Mouse (Mus musculus) ES-E14 (cell line): Measurements from ENCODE around the gene Gm28308. TPM values are rescaled to one million over a fixed set of nuclear protein-coding genes. Genes with fewer than 3 reads are reported as not detected.

Experiments
- DNase-seq: peaks from one replicate; pipeline ENCODE4 v3.0.0-alpha.2; 2013; ENCODE audit warnings: low read depth, low spot score
- H3K27ac ChIP-seq: 2 replicates; pipeline ENCODE4 v1.5.1; 2012; ENCODE audit warnings: low read depth, mild to moderate bottlenecking, low read length, moderate library complexity, mixed read lengths; ENCODE audit not compliant: poor library complexity, insufficient read depth, severe bottlenecking
- H3K36me3 ChIP-seq: 2 replicates; pipeline ENCODE4 v1.6.1; 2012; ENCODE audit warnings: mild to moderate bottlenecking, low read length, moderate library complexity, mixed read lengths; ENCODE audit not compliant: control insufficient read depth, poor library complexity, insufficient read depth, severe bottlenecking
- H3K4me1 ChIP-seq, 2 experiments: fragments of 150-350 bp in 1 of 2; sonication (generic) in 1 of 2; 2 replicates each; pipeline ENCODE4 v1.6.1; 2012; ENCODE audit warnings: low read length in 2 of 2, mild to moderate bottlenecking in 1 of 2, mixed read lengths in 1 of 2; ENCODE audit not compliant: control insufficient read depth in 2 of 2, insufficient read depth in 2 of 2, poor library complexity in 1 of 2
- H3K4me3 ChIP-seq, 2 experiments: fragments of 150-350 bp in 1 of 2; sonication (generic) in 1 of 2; 2 replicates each; pipeline ENCODE4 v1.5.1; 2012; ENCODE audit warnings: low read length in 2 of 2, low read depth in 1 of 2, mild to moderate bottlenecking in 1 of 2, mixed read lengths in 1 of 2; ENCODE audit not compliant: insufficient read depth in 1 of 2, poor library complexity in 1 of 2, severe bottlenecking in 1 of 2
- H3K9ac ChIP-seq: 2 replicates; pipeline ENCODE4 v1.6.1; 2012; ENCODE audit warnings: low read depth, mild to moderate bottlenecking, low read length, mixed read lengths; ENCODE audit not compliant: poor library complexity, insufficient read depth, severe bottlenecking
- H3K9me3 ChIP-seq: fragments of 150-350 bp; sonication (generic); 2 replicates; pipeline ENCODE4 v1.6.1; 2012; ENCODE audit warnings: low read depth, mild to moderate bottlenecking, low read length; ENCODE audit not compliant: control insufficient read depth, insufficient read depth
- CHD2 ChIP-seq: IDR thresholded peaks from 2 replicates; pipeline ENCODE4 v1.6.1; 2014; ENCODE audit warnings: mild to moderate bottlenecking, low read depth, low read length, inconsistent platforms
- HCFC1 ChIP-seq: IDR thresholded peaks from 2 replicates; pipeline ENCODE4 v1.6.1; 2012; ENCODE audit warnings: low read length, inconsistent platforms, borderline replicate concordance; ENCODE audit not compliant: insufficient read depth
- MAFK ChIP-seq: IDR thresholded peaks from 2 replicates; pipeline ENCODE4 v1.6.1; 2014; ENCODE audit warnings: mild to moderate bottlenecking, low read depth, low read length, inconsistent platforms; ENCODE audit not compliant: insufficient read depth
- ZC3H11A ChIP-seq: IDR thresholded peaks from 2 replicates; pipeline ENCODE4 v1.6.1; 2012; ENCODE audit warnings: low read depth, mild to moderate bottlenecking, inconsistent platforms, low read length, borderline replicate concordance
- ZNF384 ChIP-seq: IDR thresholded peaks from 2 replicates; pipeline ENCODE4 v1.6.1; 2012; ENCODE audit warnings: low read depth, low read length, inconsistent platforms
- in situ Hi-C, 2 experiments: fragments of 600-800 bp; cut with MboI; formaldehyde crosslinking; loops; one replicate each; pipeline ENCODE4 v1.15.1; 2025; ENCODE audit warnings: low sequenced_read_pairs in 2 of 2, inconsistent platforms in 1 of 2; ENCODE audit not compliant: unreplicated experiment in 2 of 2
- total RNA-seq: library from RNA; depleted of rRNA; stranded (reverse); fragments of 300-350 nt; gene quantifications from 2 replicates; pipeline ENCODE4 v1.2.3, GENCODE M21; 2012; rRNA removed

Gm28308 gene
- 0.31 TPM in 1 of 2 replicates, not detected in the other for total RNA-seq

- Histone ChIP-seq H3K36me3 (no peaks in the 10 kb centered on the region), H3K9ac (no peak within 1 kb of the TSS), H3K4me1 (peaks cover 0 to 4% of the 10 kb centered on the region in 2 experiments; a peak in 1 of 4 replicates), H3K4me3 (no peak within 1 kb of the TSS), H3K9me3 (no peaks in the 10 kb centered on the region), H3K27ac (no peak within 1 kb of the TSS)
- TF ChIP-seq ZNF384 (peak; percentile 80), CHD2 (no peak)
- DNase-seq: no peak
- in situ Hi-C loops: loop anchor here in 1 of 2 experiments (25.0 kb wide), 1 partner anchor 601 kb away; no protein-coding TSS in a partner anchor
Measured at GRCm38 (mm10) chr6:52213119-52213986, at the start of gene Gm28308, which contains the start of gene Hoxa3. Gm28308 (minus strand) TSS chr6:52213339. Hoxa3 (minus strand) TSS chr6:52213336.

DNA sequence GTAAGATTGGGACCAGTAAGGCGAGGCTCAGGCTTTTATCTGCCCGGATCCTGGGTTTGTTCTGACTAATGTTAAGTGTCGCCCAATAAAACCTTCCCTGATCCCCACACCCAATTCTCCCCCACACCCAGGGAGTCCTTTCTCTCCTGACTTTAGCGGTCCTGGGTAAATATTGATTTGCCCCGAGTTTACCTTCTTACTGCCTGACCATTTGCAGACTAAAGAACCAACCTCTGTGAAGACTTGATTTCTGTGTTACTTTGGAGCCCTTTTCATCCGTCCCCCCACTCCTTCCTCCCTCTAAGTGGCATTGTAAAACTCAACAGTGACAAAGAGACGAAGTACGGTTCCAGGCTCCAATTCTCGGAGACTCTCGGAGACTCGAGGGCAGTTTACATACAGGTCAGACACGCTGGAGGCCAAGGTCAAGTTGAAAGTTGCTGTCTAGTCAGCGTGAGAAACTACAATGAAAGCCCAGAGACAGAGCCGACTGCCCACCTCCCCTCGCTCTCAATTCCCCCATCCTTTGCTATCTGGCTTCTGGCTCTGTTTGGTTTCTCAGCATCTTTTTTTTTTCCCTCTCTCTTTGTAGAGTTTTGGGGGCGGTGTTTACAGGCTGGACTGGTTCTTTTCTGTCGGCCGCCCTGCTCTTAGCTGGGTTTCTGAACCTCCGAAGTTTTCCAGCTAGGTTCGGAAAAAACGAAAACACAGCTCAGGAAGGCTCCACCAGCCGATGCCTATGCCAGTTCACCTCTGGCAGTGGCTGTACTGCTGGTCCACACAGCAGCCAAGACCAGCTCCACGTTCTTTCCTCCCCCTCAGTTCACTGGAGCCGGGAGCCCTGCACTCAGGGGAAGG lies 49.6 kb upstream of the Gm28308 start:
- H3K27ac ChIP-seq: no peak overlapping the region
- no peak overlapping the region for H3K4me3 ChIP-seq
- H3K4me1 ChIP-seq: 0 out of 4 replicates have a peak, but pooled peaks cover 0 to 2% of the 10 kb centered on the region in 2 experiments
- H3K36me3 ChIP-seq: no peaks in the 10 kb centered on the region
- in situ Hi-C loops: loop anchor here in 1 of 2 experiments (25.0 kb wide), 1 partner anchor 1025 kb away; the partner anchor contains the start of gene Creb5
- DNase-seq: no peak
- TF ChIP-seq HCFC1: no peak
- TF ChIP-seq ZC3H11A: no peak
- no peak overlapping the region for H3K9ac ChIP-seq
- H3K9me3 ChIP-seq: no peaks in the 10 kb centered on the region

DNA sequence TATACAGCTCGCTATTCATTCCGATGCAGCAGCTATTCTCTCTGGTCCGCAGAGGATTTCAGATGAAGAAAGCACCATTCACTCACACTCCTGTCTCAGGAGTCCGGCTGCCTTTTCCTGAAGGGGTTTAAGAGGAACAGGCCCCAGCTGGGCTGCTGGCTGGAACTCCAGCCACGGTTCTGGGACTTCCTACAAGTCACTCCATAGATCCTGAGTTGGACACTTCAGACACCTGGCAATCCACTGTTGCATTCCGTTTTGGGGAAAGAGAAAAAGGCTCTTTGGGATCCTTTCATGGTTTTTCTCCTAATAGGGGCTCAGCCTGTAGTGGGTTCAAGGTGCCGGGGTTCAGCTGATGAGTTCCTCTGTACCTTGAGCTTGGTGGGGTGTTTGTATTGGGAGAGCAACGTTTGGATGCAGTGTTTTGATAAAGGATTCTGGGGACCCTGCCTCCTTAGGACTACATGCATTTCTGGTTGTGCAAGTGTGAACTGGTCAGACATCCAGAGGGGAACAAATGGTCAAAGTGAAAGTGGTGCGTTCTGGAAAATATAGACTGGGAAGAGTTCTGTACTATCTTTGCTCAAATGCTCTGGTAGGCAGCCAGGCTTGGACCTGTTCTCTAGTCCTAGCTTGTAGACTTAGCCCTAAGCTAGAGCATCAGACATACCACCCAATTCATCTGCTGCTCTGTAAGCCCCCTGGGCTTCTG lies 48.8 kb upstream of the Gm28308 start:
- 0 out of 4 replicates have a peak, but pooled peaks cover 0 to 2% of the 10 kb centered on the region in 2 experiments for H3K4me1 ChIP-seq
- H3K27ac ChIP-seq: no peak overlapping the region
- in situ Hi-C loops: loop anchor here in 1 of 2 experiments (25.0 kb wide), 1 partner anchor 1025 kb away; the partner anchor contains the start of gene Creb5
- DNase-seq: no peak
- no peaks in the 10 kb centered on the region for H3K9me3 ChIP-seq
- H3K36me3 ChIP-seq: no peaks in the 10 kb centered on the region
- no peak overlapping the region for H3K9ac ChIP-seq
- no peak overlapping the region for H3K4me3 ChIP-seq
- TF ChIP-seq ZC3H11A (no peak), HCFC1 (no peak), ZNF384 (no peak), CHD2 (no peak), MAFK (no peak)
